Mouse (Mus musculus): ENCODE data around the gene Smtn. TPM values are rescaled to one million over a fixed set of nuclear protein-coding genes. Genes with fewer than 3 reads are reported as not detected.
A peak's percentile ranks its signal among the peaks of the same experiment; 100 is the strongest.

Gene Smtn
- polyA plus RNA-seq, 1 experiment from 2014 or later = 43.8 TPM

GRCm38 (mm10) chr11:3535406-3535986, 4.9 kb downstream of the Smtn start:
- WGBS = under 1% methylated on average over 36 of the region's 36 CpGs
- peak overlapping the region; percentile 54 for H3K4me3 ChIP-seq (ENCODE audit: low read depth, low read length)
- peak overlapping the region; percentile 65 for H3K9ac ChIP-seq (ENCODE audit: low read length)
- H3K4me2 ChIP-seq (ENCODE audit: low read depth, low read length, severe bottlenecking) = peak overlapping the region; percentile 89
- ATAC-seq (replicated peaks; ENCODE audit: low FRiP score) (peak; percentile 84), DNase-seq (ENCODE audit: low spot score) (peak; percentile 98)
- peaks cover 16% of the 10 kb centered on the region for H3K4me1 ChIP-seq (replicated peaks; ENCODE audit: control insufficient read depth, insufficient read depth, low read length)
- H3K27ac ChIP-seq (ENCODE audit: low read depth, low read length) = peak overlapping the region; percentile 57
- H3K27me3 ChIP-seq (ENCODE audit: control insufficient read depth, insufficient read depth, low read length) = no peaks in the 10 kb centered on the region
- no peaks in the 10 kb centered on the region for H3K9me3 ChIP-seq (ENCODE audit: control insufficient read depth, low read length)
- H3K36me3 ChIP-seq (ENCODE audit: control insufficient read depth, insufficient read depth, low read length) = peaks cover 6% of the 10 kb centered on the region; the same call in 1 of the 2 replicates

- Histone ChIP-seq H3K4me1 (replicated peaks; ENCODE audit: control insufficient read depth, insufficient read depth, low read length) (peaks cover 16% of the 10 kb centered on the region), H3K9ac (ENCODE audit: low read length) (peak overlapping the region; percentile 65; the same call in 1 of the 2 replicates), H3K36me3 (ENCODE audit: control insufficient read depth, insufficient read depth, low read length) (peaks cover 6% of the 10 kb centered on the region), H3K9me3 (ENCODE audit: control insufficient read depth, low read length) (no peaks in the 10 kb centered on the region), H3K27me3 (ENCODE audit: control insufficient read depth, insufficient read depth, low read length) (no peaks in the 10 kb centered on the region), H3K4me2 (ENCODE audit: low read depth, low read length, severe bottlenecking) (peak overlapping the region; percentile 89), H3K4me3 (ENCODE audit: low read depth, low read length) (peak overlapping the region; percentile 54), H3K27ac (ENCODE audit: low read depth, low read length) (no peak overlapping the region)
- ATAC-seq (replicated peaks; ENCODE audit: low FRiP score) (no peak), DNase-seq (ENCODE audit: low spot score) (no peak)
- WGBS = 4% methylated on average over 8 of the region's 8 CpGs
Observed at GRCm38 (mm10) chr11:3534956-3535355, 5.5 kb downstream of the Smtn start.

GRCm38 (mm10) chr11:3533406-3533932, 6.9 kb downstream of the Smtn start:
- Histone ChIP-seq H3K27me3 (ENCODE audit: control insufficient read depth, insufficient read depth, low read length) (no peaks in the 10 kb centered on the region), H3K27ac (ENCODE audit: low read depth, low read length) (no peak overlapping the region), H3K4me3 (ENCODE audit: low read depth, low read length) (no peak overlapping the region), H3K4me2 (ENCODE audit: low read depth, low read length, severe bottlenecking) (no peak overlapping the region), H3K36me3 (ENCODE audit: control insufficient read depth, insufficient read depth, low read length) (peaks cover 12% of the 10 kb centered on the region), H3K9ac (ENCODE audit: low read length) (no peak overlapping the region), H3K4me1 (replicated peaks; ENCODE audit: control insufficient read depth, insufficient read depth, low read length) (peaks cover 11% of the 10 kb centered on the region), H3K9me3 (ENCODE audit: control insufficient read depth, low read length) (no peaks in the 10 kb centered on the region)
- ATAC-seq (replicated peaks; ENCODE audit: low FRiP score) = no peak
- DNase-seq (ENCODE audit: low spot score) = no peak
- WGBS = 92% methylated on average over 17 of the region's 17 CpGs

- WGBS = 93% methylated on average over 16 of the region's 16 CpGs
- Histone ChIP-seq H3K4me1 (replicated peaks; ENCODE audit: control insufficient read depth, insufficient read depth, low read length) (peaks cover 8% of the 10 kb centered on the region), H3K36me3 (ENCODE audit: control insufficient read depth, insufficient read depth, low read length) (peaks cover 12% of the 10 kb centered on the region), H3K4me2 (ENCODE audit: low read depth, low read length, severe bottlenecking) (no peak overlapping the region), H3K27ac (ENCODE audit: low read depth, low read length) (no peak overlapping the region), H3K9ac (ENCODE audit: low read length) (no peak overlapping the region), H3K4me3 (ENCODE audit: low read depth, low read length) (no peak overlapping the region), H3K27me3 (ENCODE audit: control insufficient read depth, insufficient read depth, low read length) (no peaks in the 10 kb centered on the region), H3K9me3 (ENCODE audit: control insufficient read depth, low read length) (no peaks in the 10 kb centered on the region)
- ATAC-seq (replicated peaks; ENCODE audit: low FRiP score) = no peak
- no peak for DNase-seq (ENCODE audit: low spot score)
Observed at GRCm38 (mm10) chr11:3532101-3532931, 8.1 kb downstream of the Smtn start.

DNA sequence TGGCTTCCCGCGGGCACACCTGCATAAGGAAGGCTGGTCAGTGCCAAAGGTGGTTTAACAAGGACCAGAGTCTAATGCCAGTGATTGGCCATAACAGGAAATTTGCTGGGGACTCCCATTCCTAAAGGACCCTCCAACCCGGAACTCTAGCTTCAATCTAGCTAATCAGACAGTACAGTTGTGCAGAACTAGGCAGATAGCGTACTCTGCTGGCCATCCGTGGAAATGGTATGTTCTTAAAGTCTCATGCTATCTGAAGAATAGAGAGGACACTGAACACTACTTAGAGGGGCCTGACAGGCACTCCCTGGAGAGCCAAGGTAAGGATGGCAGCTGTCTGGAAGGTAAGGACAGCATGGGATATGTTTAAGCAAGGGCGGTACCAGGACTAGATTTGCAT, 8.8 kb downstream of the Smtn start:
- Histone ChIP-seq H3K36me3 (ENCODE audit: control insufficient read depth, insufficient read depth, low read length) (peaks cover 12% of the 10 kb centered on the region), H3K4me3 (ENCODE audit: low read depth, low read length) (no peak overlapping the region), H3K9ac (ENCODE audit: low read length) (no peak overlapping the region), H3K9me3 (ENCODE audit: control insufficient read depth, low read length) (no peaks in the 10 kb centered on the region), H3K27ac (ENCODE audit: low read depth, low read length) (no peak overlapping the region), H3K4me1 (replicated peaks; ENCODE audit: control insufficient read depth, insufficient read depth, low read length) (peaks cover 8% of the 10 kb centered on the region), H3K4me2 (ENCODE audit: low read depth, low read length, severe bottlenecking) (no peak overlapping the region), H3K27me3 (ENCODE audit: control insufficient read depth, insufficient read depth, low read length) (no peaks in the 10 kb centered on the region)
- 80% methylated on average over 6 of the region's 6 CpGs for WGBS
- ATAC-seq (replicated peaks; ENCODE audit: low FRiP score) = no peak
- no peak for DNase-seq (ENCODE audit: low spot score)

- H3K4me3 ChIP-seq (ENCODE audit: low read depth, low read length) = no peak overlapping the region
- H3K9ac ChIP-seq (ENCODE audit: low read length) = no peak overlapping the region
- no peak overlapping the region for H3K27ac ChIP-seq (ENCODE audit: low read depth, low read length)
- 96% methylated on average over 3 of the region's 3 CpGs for WGBS
- ATAC-seq (replicated peaks; ENCODE audit: low FRiP score) = no peak
- H3K4me1 ChIP-seq (replicated peaks; ENCODE audit: control insufficient read depth, insufficient read depth, low read length) = peaks cover 6% of the 10 kb centered on the region
- DNase-seq (ENCODE audit: low spot score) = no peak
- H3K4me2 ChIP-seq (ENCODE audit: low read depth, low read length, severe bottlenecking) = no peak overlapping the region
- H3K9me3 ChIP-seq (ENCODE audit: control insufficient read depth, low read length) = no peaks in the 10 kb centered on the region
- H3K27me3 ChIP-seq (ENCODE audit: control insufficient read depth, insufficient read depth, low read length) = no peaks in the 10 kb centered on the region
- H3K36me3 ChIP-seq (ENCODE audit: control insufficient read depth, insufficient read depth, low read length) = peaks cover 12% of the 10 kb centered on the region
Observed at GRCm38 (mm10) chr11:3530731-3531130, 9.7 kb downstream of the Smtn start.

- Histone ChIP-seq H3K9me3 (ENCODE audit: control insufficient read depth, low read length) (no peaks in the 10 kb centered on the region), H3K9ac (ENCODE audit: low read length) (no peak overlapping the region), H3K4me3 (ENCODE audit: low read depth, low read length) (no peak overlapping the region), H3K27me3 (ENCODE audit: control insufficient read depth, insufficient read depth, low read length) (no peaks in the 10 kb centered on the region), H3K4me2 (ENCODE audit: low read depth, low read length, severe bottlenecking) (no peak overlapping the region), H3K36me3 (ENCODE audit: control insufficient read depth, insufficient read depth, low read length) (peaks cover 12% of the 10 kb centered on the region), H3K4me1 (replicated peaks; ENCODE audit: control insufficient read depth, insufficient read depth, low read length) (no peaks in the 10 kb centered on the region; the same call in 1 of the 2 replicates), H3K27ac (ENCODE audit: low read depth, low read length) (no peak overlapping the region)
- ATAC-seq (replicated peaks; ENCODE audit: low FRiP score) (no peak), DNase-seq (ENCODE audit: low spot score) (no peak)
- 81% methylated on average over 20 of the region's 20 CpGs for WGBS
Observed at GRCm38 (mm10) chr11:3529476-3530252, 10.7 kb downstream of the Smtn start.

- H3K4me2 ChIP-seq (ENCODE audit: low read depth, low read length, severe bottlenecking) = no peak overlapping the region
- WGBS = 82% methylated on average over 6 of the region's 6 CpGs
- H3K4me3 ChIP-seq (ENCODE audit: low read depth, low read length) = no peak overlapping the region
- no peaks in the 10 kb centered on the region for H3K27me3 ChIP-seq (ENCODE audit: control insufficient read depth, insufficient read depth, low read length)
- no peaks in the 10 kb centered on the region for H3K9me3 ChIP-seq (ENCODE audit: control insufficient read depth, low read length)
- no peak overlapping the region for H3K9ac ChIP-seq (ENCODE audit: low read length)
- H3K4me1 ChIP-seq (replicated peaks; ENCODE audit: control insufficient read depth, insufficient read depth, low read length) = no peaks in the 10 kb centered on the region
- H3K27ac ChIP-seq (ENCODE audit: low read depth, low read length) = no peak overlapping the region
- H3K36me3 ChIP-seq (ENCODE audit: control insufficient read depth, insufficient read depth, low read length) = peaks cover 12% of the 10 kb centered on the region
- ATAC-seq (replicated peaks; ENCODE audit: low FRiP score) (no peak), DNase-seq (ENCODE audit: low spot score) (no peak)
Observed at GRCm38 (mm10) chr11:3528208-3528607, 12.2 kb downstream of the Smtn start.
